Mouse (Mus musculus) urinary bladder, postnatal 4 days (tissue): Measurements from ENCODE around the gene Pik3cd.
A peak's percentile ranks its signal among the peaks of the same experiment; 100 is the strongest.
"Not testable (repeated sequence)": the region's sequence is repeated elsewhere in the genome, so short reads cannot be mapped to it uniquely, and the experiment has no call there.

Experiments
- DNase-seq, 2 experiments: peaks; one replicate each; pipeline ENCODE4 v3.0.0; 2021 to 2022; ENCODE audit warnings: low spot score in 2 of 2

Gene Pik3cd

DNA sequence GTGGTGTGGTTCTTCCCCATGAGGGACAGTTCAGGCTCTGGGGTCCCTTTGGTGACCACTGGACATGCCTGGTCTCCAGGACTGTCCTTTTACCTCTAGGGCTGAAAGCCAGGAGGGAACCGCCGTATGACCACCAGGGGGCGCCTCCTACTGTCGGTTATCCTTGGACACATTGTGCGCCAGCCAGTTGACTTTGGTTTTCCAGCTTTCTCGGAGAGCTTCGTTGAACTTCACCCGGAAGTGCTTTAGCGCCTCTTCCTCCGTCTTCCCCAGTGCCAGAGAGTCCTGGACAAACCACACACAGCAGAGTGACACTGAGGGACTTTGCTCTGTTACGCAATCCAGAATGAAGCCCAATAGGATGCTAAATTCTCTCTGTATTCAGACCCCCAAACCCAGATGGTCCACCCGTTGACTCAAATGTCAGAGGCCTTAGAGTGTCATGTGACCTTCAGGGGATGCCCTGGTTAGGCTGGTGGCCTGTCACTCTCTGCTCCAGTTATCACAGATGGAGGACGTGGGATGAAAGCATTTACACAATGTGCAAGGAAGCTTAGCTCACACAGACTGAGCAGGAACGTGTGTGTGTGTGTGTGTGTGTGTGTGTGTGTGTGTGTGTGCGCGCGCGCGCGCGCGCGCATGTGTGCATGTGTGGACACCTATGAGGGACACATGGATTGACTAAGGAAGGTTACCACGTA lies 51.7 kb downstream of the Pik3cd start:
- peak; percentile 57 to 85 for DNase-seq

- DNase-seq, result no peak
These were observed 54.2 kb downstream of the Pik3cd start for GRCm38 (mm10) chr4:149648031-149648805.

DNA sequence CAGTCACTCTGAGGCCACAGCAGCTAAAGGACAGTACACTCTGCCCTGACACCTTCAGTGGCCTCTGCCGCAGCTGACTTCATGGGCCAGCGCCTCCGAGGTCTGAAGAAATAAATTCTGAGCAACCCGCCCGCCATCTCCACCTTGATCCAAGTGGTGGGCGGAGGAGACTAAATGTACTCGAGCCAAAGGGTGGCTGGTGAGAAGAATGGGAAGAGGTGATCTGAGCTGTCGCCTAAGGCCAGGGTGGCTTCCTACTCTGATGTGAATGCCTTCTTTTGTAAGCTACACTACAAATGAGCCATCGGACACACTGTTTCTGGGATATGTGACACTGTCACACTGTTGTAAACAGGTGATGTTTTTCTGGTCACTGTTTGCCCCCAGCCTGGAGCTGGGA lies 56.6 kb downstream of the Pik3cd start:
- DNase-seq, result no peak

DNA sequence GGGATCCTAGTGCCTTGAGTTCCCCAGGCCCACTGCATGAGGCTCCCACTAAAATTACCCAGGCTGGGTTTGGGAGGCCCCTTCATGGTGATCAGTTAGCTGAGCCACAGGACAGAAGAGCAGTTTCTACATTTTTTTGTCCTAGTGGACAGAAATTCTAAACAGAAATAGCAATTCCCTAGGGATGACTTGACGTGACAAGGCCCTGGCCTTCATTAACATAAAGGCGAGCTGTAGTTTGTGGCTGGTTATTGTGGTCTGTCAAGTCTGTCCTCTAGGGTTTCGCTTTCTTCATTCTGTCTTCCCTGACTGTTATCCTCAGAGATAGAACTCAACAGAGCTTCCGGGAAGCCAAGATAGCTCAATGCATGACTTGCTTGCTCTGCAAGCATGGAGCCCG lies 60.4 kb downstream of the Pik3cd start:
- no peak for DNase-seq

DNA sequence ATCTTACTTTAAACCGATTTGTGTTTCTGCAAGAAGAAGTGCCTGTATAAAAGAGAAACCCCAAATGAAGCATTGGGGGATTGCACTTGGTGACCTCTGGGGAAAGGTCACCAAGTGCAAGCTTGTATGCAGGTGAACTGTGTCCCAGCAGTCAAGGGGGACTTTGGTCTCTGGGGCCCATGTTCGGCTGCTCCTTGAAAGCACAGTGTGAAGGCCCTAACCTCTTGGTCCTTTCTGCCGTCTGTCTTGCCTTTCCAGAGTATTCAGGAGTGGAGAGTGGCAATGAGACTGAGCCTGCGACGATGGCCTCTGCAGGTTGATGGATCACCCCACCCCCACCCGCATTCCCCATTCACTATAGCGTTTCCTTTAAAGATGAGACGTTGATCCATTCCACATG lies 61.0 kb downstream of the Pik3cd start:
- DNase-seq, result no peak

DNA sequence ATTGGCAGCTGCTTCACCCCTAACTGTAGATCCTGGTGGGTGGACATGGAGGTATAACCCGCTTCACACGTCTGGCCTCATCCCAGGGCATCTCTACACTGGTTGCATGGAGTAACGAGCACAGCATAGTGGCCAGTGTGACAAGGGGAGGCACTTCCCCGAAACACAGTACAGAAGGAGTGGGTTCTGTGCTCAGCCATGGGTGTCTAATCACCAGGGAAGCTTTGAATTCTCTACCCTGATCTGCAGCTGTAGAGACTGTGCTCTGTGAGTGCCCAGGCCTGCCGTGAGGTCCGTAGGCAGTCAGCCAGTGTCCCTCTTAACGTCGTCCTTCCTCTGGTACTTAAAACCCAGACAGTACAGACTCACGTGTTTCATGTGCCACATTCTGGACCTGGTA lies 61.5 kb downstream of the Pik3cd start:
- DNase-seq, result no peak

DNA sequence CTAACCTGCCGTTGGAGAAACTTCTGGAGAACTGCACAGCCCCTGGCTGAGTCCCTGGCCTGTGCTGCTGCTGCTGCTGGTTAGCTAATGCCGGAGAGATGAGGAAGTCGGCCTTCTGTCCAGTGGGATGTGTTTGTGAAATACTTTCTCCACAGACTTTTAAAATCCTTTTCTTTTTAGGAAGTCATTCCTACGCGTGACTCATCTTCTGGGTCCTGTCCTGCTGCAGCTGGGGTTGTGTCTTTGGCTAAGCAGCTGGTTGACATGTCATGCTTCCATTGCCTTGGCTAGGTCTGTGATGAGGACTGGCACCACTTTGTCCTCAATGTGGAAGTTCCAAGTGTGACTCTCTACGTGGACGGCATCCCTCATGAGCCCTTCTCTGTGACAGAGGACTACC lies 64.4 kb downstream of the Pik3cd start:
- DNase-seq, result no peak

DNA sequence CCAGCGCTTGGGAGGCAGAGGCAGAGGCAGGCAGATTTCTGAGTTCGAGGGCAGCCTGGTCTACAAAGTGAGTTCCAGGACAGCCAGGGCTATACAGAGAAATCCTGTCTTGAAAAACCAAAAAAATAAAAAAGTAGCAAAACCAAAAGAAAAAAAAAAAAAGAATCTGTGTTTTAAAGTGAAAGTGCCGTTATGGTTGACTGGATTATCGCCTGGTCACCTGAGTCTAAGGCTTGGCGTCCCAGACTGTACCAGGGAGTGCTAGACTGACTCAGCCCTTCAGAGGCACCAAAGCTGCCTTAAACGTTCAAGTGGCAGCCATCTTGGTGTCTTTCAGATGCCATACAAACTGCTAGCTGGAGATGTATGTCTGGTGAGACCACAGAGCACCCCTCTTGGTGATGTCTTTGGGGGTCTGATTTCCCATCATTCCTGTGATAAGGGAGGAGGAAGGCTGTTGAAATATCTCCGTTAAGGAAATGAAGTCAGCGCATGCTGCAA lies 66.4 kb downstream of the Pik3cd start:
- DNase-seq, result no peak

GRCm38 (mm10) chr4:149634966-149635365 lies 67.4 kb downstream of the Pik3cd start:
- no peak for DNase-seq

GRCm38 (mm10) chr4:149634157-149634556 lies 68.2 kb downstream of the Pik3cd start:
- no peak for DNase-seq

DNA sequence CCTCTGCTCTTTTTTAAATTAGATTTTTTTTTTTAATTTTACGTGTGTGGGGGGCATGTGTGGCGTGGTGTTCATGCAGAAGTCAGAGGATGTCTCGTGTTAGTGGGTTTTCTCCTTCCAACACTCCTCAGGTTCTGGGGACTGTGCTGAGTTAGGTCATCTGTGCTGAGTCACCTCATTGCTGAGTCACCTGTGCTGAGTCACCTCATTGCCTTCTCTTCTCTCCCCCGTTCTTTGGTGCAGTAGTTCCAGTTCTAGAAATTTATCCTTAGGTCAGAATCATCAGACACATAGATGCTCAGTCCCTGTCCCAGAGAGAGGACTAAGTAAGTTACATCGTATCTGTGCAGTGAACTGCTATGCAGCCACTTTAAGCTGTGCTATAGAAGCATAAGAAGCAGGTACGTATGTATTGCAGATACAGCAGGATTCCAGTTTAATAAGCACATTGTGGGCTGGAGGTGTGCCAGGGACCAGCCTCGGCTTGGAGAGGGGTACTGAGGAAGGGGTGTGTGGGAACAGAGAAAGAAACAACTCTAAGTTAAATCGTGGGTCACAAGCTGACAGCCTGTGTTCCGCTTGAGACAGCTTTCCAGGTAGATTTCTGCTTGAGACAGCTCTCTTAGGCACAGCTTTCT lies 69.6 kb downstream of the Pik3cd start:
- no peak for DNase-seq

GRCm38 (mm10) chr4:149628810-149629209 lies 73.6 kb downstream of the Pik3cd start:
- DNase-seq, result no peak

DNA sequence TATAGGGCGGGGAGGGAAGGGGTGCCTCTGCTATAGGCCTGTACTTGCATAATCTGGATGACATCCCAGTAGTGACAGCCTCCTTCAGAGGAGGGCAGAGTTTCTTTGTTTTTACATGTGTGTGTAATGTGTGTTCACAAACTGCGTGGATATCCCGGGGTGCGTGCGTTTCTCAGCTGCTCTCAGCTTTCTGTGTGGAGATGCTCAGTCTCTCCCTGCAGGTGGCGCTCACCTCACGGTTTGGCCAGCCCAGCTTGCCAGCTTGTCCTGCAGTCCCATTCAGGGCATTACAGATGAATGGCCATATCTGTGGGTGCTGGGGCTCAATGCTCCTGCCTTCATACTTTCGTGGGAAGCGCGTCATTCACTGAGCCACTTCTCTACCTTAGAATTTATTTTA lies 74.0 kb downstream of the Pik3cd start:
- no peak for DNase-seq

DNA sequence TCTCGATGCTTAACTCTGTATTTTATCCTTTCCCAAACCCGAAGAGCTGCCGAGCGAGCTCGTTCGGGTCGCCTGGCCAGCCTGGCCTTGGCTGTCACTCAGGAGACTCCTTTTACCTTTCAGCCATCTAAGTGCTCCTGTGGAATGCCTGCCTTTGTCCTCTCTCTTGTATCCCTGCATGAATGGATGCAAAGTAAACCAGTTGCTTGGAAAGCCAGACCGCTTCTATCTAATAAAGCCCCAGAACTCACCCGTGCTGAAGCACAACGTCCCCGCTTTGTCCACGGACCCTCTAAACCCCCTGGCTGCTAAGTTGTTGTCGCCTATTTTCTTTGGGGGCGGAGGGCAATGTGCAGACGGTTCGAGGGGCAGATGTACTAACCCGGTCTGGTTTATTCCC lies 75.6 kb downstream of the Pik3cd start:
- DNase-seq, result no peak

DNA sequence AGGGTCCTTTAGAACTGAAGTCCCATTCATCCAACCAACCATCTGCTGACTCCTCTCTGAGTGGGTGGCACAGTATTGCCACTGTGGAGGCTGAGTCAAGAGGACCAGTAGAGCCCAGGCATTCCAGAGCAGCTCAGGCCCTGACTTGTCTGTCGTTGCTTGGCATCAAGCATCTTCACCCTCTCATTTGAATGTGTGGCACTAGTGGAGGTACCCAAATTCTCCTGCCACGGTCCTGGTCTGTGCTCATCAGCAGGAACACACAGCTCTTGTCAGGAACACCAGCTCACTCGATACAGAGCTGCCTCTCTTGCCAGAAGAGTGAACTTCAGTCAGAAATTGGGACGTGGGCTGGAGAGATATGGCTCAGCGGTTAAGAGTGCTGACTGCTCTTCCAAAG lies 78.7 kb downstream of the Pik3cd start:
- DNase-seq, result no peak

DNA sequence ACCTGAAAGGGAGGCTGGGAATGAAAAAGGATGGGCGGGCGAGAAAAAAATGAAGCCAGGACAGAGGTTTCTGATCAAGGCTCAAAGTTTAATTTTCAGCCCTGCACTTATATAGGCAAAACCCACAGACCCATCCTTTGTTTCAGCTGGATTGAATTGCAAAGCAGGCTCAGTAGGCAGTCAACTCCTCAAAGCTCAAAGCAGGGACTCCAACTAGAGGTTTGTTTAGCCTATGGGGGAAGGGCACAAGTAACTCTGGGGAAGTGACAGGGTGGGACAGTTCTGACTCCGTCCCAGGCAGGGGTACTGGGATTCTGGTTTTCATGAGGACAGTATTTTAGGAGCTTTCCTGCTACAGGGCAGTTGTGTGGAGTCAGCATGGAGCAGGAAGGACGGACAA lies 81.1 kb downstream of the Pik3cd start:
- DNase-seq, result no peak

DNA sequence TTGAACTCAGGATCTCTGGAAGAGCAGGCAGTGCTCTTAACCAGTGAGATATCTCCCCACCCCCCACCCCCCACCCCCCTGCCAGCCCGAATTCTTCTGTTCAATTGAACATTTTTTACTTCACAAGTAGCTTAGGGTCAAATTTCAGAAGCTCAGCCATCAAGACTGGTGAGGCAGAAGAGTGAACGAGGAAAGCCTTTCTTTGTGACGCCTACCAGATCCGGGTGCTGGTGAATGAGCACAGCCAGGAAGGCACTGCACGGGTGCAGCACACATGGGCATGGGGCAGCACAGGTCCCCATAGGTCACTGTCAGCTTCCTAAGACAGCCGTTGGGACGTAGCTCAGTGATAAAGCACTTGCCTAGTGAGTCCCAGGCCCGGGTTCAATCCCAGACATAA lies 82.4 kb downstream of the Pik3cd start:
- DNase-seq, result no peak

- DNase-seq, result not testable (repeated sequence)
These were observed 85.4 kb downstream of the Pik3cd start for GRCm38 (mm10) chr4:149616999-149617398.

DNA sequence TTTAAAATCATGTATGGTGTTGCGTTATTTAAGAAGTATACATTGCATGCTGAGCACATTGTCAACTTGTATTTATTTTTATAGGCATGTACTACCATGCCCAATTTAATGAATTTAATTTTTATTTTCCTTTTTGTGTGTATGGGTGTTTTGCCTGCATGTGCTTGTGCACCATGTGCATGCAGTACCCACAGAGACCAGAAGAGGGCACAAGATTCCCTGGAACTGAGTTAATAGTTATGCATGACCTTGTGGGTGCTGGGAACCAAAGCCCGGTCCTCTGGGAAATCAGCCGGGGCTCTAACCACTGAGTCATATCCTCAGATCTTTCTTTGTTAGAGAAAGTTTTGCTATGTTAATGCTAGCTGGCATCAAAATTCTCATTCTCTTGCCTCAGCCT lies 87.5 kb downstream of the Pik3cd start:
- DNase-seq, result no peak

DNA sequence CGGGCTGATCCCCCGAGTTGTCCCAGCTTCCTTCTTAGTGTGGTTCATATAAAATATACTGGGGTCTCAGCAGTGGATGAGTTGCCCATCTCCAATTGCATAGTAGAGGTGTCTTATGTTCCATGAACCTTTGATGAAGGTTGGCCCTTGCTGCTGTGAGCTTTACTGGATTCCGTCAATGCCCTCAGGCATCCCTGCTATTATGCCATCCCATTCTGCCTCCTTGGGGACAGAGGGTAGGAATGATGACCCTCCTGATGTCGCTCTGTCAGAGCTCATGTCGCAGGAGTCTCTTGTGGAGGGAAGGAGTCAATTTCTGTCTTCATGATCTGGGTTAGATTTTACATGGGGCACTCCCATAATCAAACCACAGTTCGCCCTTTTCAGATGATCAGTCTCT lies 88.9 kb downstream of the Pik3cd start:
- not testable (repeated sequence) for DNase-seq

DNA sequence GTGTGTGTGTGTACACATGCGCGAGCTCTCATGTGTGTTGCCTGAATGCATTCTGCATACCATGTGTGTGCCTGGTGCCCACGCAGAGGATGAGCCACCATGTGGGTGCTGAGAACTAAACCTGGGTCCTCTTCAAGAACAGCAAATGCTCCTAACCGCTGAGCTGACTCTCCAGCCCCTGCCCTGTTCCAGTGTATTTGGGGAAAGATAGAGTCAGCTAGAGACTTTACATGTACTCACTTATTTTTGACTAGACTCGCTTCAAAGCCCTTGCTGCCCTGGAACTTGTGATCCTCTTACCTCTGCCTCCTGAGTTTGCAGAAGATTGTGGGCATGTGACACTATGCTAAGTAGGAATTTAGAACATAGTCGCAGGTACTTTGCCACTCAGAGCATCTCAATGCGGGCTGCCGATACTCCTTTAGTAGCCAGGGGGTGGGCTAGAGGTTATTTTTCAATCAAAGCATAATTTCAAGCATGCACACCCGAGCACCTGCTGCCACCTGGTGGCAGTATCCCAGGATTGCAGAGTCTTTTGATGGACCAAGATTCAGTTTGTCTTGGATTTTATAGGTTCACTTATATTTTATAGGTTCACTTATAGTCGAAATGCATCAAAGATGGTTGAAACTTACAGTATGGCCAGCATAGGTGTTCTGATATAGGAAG lies 90.9 kb downstream of the Pik3cd start:
- DNase-seq, result no peak
